ENCODE assay signal across 11 mouse cellular contexts in genomic region chr6:18445747-18446146, GRCm38 (mm10).
DNase-seq lines count a peak whose midpoint lies in the region; ATAC-seq and TF ChIP-seq lines count a peak whose summit lies in the region.
"Had no signal": no experiment of that assay in that cellular context is flagged by ENCODE, and none has a peak within 500 bp of the region (broad histone marks: within the 10 kb centered on the region; RNA-seq: fewer than 3 reads in every experiment).

No protein-coding gene starts in this region.

- 21% methylated on average over 4 of the region's 4 CpGs for WGBS in midbrain, postnatal 0 days

- H3K4me2 ChIP-seq in midbrain, postnatal 0 days (ENCODE audit: low read depth, low read length, poor library complexity, severe bottlenecking), result no peak overlapping the region
- H3K4me2 ChIP-seq: liver, embryonic 13.5 days had no signal

- no peak overlapping the region for H3K9ac ChIP-seq in midbrain, postnatal 0 days (replicated peaks; ENCODE audit: low read length, poor library complexity, severe bottlenecking)
- H3K9ac ChIP-seq: liver, embryonic 13.5 days had no signal

- no peak for TF ChIP-seq CTCF in midbrain, postnatal 0 days (IDR thresholded peaks at IDR 0.05)

- no peaks in the 10 kb centered on the region for H3K4me1 ChIP-seq in midbrain, postnatal 0 days (ENCODE audit: insufficient read depth, low read length)

- H3K36me3 ChIP-seq in midbrain, postnatal 0 days (ENCODE audit: insufficient read depth, low read length), result no peaks in the 10 kb centered on the region
- H3K36me3 ChIP-seq: G1E; liver, embryonic 13.5 days had no signal

- no peaks in the 10 kb centered on the region for H3K27me3 ChIP-seq in midbrain, postnatal 0 days (ENCODE audit: insufficient read depth, low read length)
- H3K27me3 ChIP-seq: liver, embryonic 13.5 days had no signal

- no peak overlapping the region for H3K4me3 ChIP-seq in midbrain, postnatal 0 days (ENCODE audit: low read depth, low read length)
- H3K4me3 ChIP-seq: liver, embryonic 13.5 days had no signal

- H3K9me3 ChIP-seq in midbrain, postnatal 0 days (ENCODE audit: low read length), result no peaks in the 10 kb centered on the region
- H3K9me3 ChIP-seq: G1E; liver, embryonic 13.5 days had no signal

- ATAC-seq in midbrain, postnatal 0 days (ENCODE audit: low FRiP score), result peak; percentile 74; the same call in 1 of the 2 replicates

- peak overlapping the region; percentile 34; the same call in 1 of the 2 replicates for H3K27ac ChIP-seq in midbrain, postnatal 0 days (ENCODE audit: low read depth, low read length)
- H3K27ac ChIP-seq: liver, embryonic 13.5 days; stomach, postnatal 0 days had no signal

- peak; percentile 43 for DNase-seq in kidney, adult 9 months
- DNase-seq in kidney, adult 11 months, result no peak
- peak; percentile 63 for DNase-seq in cerebellum, adult 9-10 months
- peak; percentile 54 for DNase-seq in gonadal fat pad, adult 2 months (ENCODE audit: low read depth)
- DNase-seq in midbrain, postnatal 0 days (ENCODE audit: low spot score), result peak; percentile 90
- DNase-seq in urinary bladder, adult 2 months (ENCODE audit: low spot score), result no peak
- DNase-seq in lung, adult 18-20 months, result no peak
- DNase-seq: kidney, adult 18-20 months; liver, embryonic 13.5 days had no signal

Comparison
In these comparisons a context has a peak if more than half of its experiments do, and no peak if none do; other contexts are left out.
1. DNase-seq: peak in kidney, adult 9 months (single experiment), cerebellum, adult 9-10 months (single experiment), gonadal fat pad, adult 2 months (single experiment) and midbrain, postnatal 0 days (single experiment); none in kidney, adult 11 months (single experiment), urinary bladder, adult 2 months (single experiment) and lung, adult 18-20 months (0 of 2).